ENCODE assay signal across 19 mouse cellular contexts in the genomic region with DNA sequence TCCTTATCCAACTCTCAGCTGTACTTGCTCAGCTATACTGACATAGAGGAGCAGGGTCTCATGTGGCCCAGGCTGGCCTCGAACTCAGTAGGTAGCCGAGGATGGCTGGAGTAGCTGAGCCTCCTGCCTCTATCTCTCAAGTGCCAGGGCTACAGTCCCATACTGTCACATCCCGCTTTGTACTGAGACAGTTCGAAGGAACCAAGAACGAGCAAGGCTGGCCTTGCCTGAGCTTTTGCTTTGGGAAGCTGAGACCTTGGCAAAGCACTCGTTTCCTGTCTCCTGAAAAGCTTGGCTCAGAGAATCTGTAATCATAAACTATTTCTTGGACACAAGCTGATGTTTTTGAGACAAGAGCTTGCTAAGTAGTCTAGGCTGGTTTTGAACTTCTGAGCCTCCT.
A peak's percentile ranks its signal among the peaks of the same experiment; 100 is the strongest.
DNase-seq lines count a peak whose midpoint lies in the region; ATAC-seq and TF ChIP-seq lines count a peak whose summit lies in the region.
"Had no signal": no experiment of that assay in that cellular context is flagged by ENCODE, and none has a peak within 500 bp of the region (broad histone marks: within the 10 kb centered on the region; RNA-seq: fewer than 3 reads in every experiment).

No protein-coding gene starts in this region.

- H3K4me1 ChIP-seq in lung, adult 2 months (ENCODE audit: control insufficient read depth, insufficient read depth, low read length), result no peaks in the 10 kb centered on the region
- H3K4me1 ChIP-seq: midbrain, embryonic 10.5 days; stomach, embryonic 15.5 days had no signal

- H3K4me3 ChIP-seq in lung, adult 2 months (replicated peaks; ENCODE audit: extremely low read depth, low read depth, low read length), result no peak overlapping the region
- H3K4me3 ChIP-seq: embryonic facial prominence, embryonic 12.5 days; layer of hippocampus, adult 2 months; limb, embryonic 12.5 days; midbrain, embryonic 10.5 days; neural tube, embryonic 13.5 days; stomach, embryonic 15.5 days had no signal

- no peak for TF ChIP-seq POLR2A in lung, adult 2 months (IDR thresholded peaks at IDR 0.05; ENCODE audit: borderline replicate concordance, extremely low read depth, low read depth, low read length)

- no peak for TF ChIP-seq CTCF in lung, adult 2 months (IDR thresholded peaks at IDR 0.05; ENCODE audit: insufficient read depth, low read length)

- WGBS in lung, adult 2 months, result 34% methylated on average over 6 of the region's 6 CpGs

- ATAC-seq in cerebellum, adult (ENCODE audit: insufficient number of reproducible peaks, low FRiP score, low TSS enrichment), result no peak

- peak; percentile 54 for DNase-seq in adrenal gland, adult 2 months
- DNase-seq in adrenal gland, postnatal 25 days, result no peak
- peak; percentile 7 to 21 for DNase-seq in lung, adult 18-20 months
- DNase-seq in lung, adult 2 months, result no peak
- DNase-seq in kidney, postnatal 36 days, result peak; percentile 49
- DNase-seq in lung, postnatal 36 days, result peak; percentile 49
- DNase-seq in gastrocnemius, adult 18-20 months (ENCODE audit: low spot score), result no peak
- DNase-seq: cerebellum, postnatal 14 days; gastrocnemius, postnatal 14 days; right cerebral cortex, adult 18-20 months; spleen, adult 18-20 months; thymus, postnatal 25 days had no signal

Comparison
In these comparisons a context has a peak if more than half of its experiments do, and no peak if none do; other contexts are left out.
1. DNase-seq: peak in adrenal gland, adult 2 months (single experiment), lung, adult 18-20 months (2 of 2), kidney, postnatal 36 days (2 of 2) and lung, postnatal 36 days (single experiment); none in adrenal gland, postnatal 25 days (single experiment), lung, adult 2 months (single experiment) and gastrocnemius, adult 18-20 months (single experiment).